Mouse (Mus musculus) fibroblast of lung, adult 2 months (primary cell): ENCODE results near the gene Gm20772.
"Not testable (repeated sequence)": the region's sequence is repeated elsewhere in the genome, so short reads cannot be mapped to it uniquely, and the experiment has no call there.

Experiments
- DNase-seq: peaks from one replicate; pipeline ENCODE4 v3.0.0-alpha.2; 2011; ENCODE audit warnings: low read depth

Gm20772 gene

GRCm38 (mm10) chrY:17874441-17874840 is at the start of gene Gm20772, which contains the start of gene Gm20831:
Gm20772 (plus strand) TSS chrY:17874741.
Gm20831 (plus strand) TSS chrY:17874741.
- not testable (repeated sequence) for DNase-seq

DNA sequence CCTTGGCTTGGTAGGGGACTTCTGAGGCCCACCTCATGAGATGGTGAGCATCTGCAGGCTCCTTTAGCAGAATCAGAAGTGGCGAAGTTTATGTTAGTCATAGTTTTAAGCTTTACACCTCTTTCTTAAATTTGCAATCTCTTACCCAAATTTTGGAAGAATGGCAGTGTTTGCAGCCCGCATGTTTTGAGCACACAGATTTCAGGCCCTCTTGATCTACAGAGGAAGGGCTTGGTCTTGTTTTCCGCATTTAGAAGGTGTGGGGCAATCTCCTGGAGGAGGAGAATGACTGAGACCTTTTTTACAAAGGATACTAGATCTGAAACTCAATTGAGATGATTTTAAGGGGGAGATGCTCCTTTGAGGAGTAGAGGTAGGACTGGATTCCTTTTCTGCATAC is 28.4 kb upstream of the Gm20772 start, which contains the start of gene Gm21904:
Gm21904 (minus strand) TSS at position 101 of the 400 bp plus-strand sequence.
- not testable (repeated sequence) for DNase-seq
